Mouse (Mus musculus): Measurements from ENCODE around the gene 1700029I15Rik. TPM values are rescaled to one million over a fixed set of nuclear protein-coding genes. Genes with fewer than 3 reads are reported as not detected.
A peak's percentile ranks its signal among the peaks of the same experiment; 100 is the strongest.

1700029I15Rik gene
- polyA plus RNA-seq, 1 experiment = 3.2 TPM

GRCm38 (mm10) chr2:92360893-92361292 is 21.4 kb upstream of the 1700029I15Rik start:
- WGBS = 35% methylated on average over 12 of the region's 12 CpGs
- TF ChIP-seq CTCF (IDR thresholded peaks at IDR 0.05; ENCODE audit: insufficient read depth, low read length) (no peak), POLR2A (IDR thresholded peaks at IDR 0.05; ENCODE audit: borderline replicate concordance, extremely low read depth, low read depth, low read length) (no peak)
- H3K4me1 ChIP-seq (ENCODE audit: control insufficient read depth, insufficient read depth, low read length) = no peaks in the 10 kb centered on the region
- no peak overlapping the region for H3K4me3 ChIP-seq (replicated peaks; ENCODE audit: extremely low read depth, low read depth, low read length)
- DNase-seq = no peak

GRCm38 (mm10) chr2:92361795-92362194 is 20.5 kb upstream of the 1700029I15Rik start:
- Histone ChIP-seq H3K4me1 (ENCODE audit: control insufficient read depth, insufficient read depth, low read length) (no peaks in the 10 kb centered on the region), H3K4me3 (replicated peaks; ENCODE audit: extremely low read depth, low read depth, low read length) (no peak overlapping the region)
- no peak for TF ChIP-seq CTCF (IDR thresholded peaks at IDR 0.05; ENCODE audit: insufficient read depth, low read length)
- no peak for TF ChIP-seq POLR2A (IDR thresholded peaks at IDR 0.05; ENCODE audit: borderline replicate concordance, extremely low read depth, low read depth, low read length)
- no peak for DNase-seq
- WGBS = 81% methylated on average over 8 of the region's 8 CpGs

- 86% methylated on average over 6 of the region's 6 CpGs for WGBS
These were observed 19.6 kb upstream of the 1700029I15Rik start for GRCm38 (mm10) chr2:92362571-92363228.

DNA sequence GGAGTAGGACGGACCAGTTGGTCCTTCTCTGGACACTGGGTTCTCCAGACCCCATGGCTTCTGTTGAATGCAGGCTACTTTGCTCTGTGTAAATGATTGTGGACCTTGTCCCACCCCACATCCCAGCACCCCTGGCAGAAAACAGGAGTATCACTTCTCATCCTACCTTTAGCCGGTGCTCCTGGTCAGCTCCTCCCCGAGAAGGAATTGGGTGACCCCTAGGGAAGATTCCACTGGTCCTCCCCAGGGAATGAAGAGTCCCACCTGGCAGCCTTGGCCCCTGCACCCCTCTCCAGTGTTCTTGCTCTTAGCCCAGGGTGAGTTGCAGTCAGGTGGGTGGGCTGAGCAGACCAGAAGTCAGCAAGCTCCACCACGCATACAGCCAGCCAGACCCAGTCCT is 18.3 kb upstream of the 1700029I15Rik start:
- WGBS = 82% methylated on average over 4 of the region's 4 CpGs

More at GRCm38 (mm10) chr2:92362571-92363228, 19.6 kb upstream of the 1700029I15Rik start:
- Histone ChIP-seq H3K4me3 (replicated peaks; ENCODE audit: extremely low read depth, low read depth, low read length) (no peak overlapping the region), H3K4me1 (ENCODE audit: control insufficient read depth, insufficient read depth, low read length) (no peaks in the 10 kb centered on the region)
- DNase-seq = no peak
- no peak for TF ChIP-seq POLR2A (IDR thresholded peaks at IDR 0.05; ENCODE audit: borderline replicate concordance, extremely low read depth, low read depth, low read length)
- TF ChIP-seq CTCF (IDR thresholded peaks at IDR 0.05; ENCODE audit: insufficient read depth, low read length) = no peak

DNA sequence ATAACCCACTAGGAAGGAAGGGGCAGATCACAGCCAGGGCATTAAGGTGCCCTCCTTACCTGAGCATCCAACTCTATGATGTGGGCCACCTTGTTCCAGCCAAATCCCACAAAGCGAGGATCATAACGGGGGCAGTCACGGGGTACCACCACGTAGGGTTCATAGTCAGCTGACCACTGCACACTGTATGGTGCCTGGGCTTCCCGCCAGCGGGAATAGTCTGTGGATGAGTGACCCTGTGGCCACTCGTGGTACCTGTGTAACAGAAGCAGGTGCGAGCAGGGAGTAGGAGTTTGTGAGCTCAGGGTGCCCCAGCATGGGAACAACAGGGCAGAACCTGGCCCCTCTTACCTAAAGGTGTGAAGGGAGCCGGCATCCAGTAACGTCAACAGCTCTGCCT is 16.8 kb upstream of the 1700029I15Rik start:
- DNase-seq = no peak
- TF ChIP-seq CTCF (IDR thresholded peaks at IDR 0.05; ENCODE audit: insufficient read depth, low read length) (no peak), POLR2A (IDR thresholded peaks at IDR 0.05; ENCODE audit: borderline replicate concordance, extremely low read depth, low read depth, low read length) (no peak)
- 88% methylated on average over 10 of the region's 10 CpGs for WGBS
- Histone ChIP-seq H3K4me3 (replicated peaks; ENCODE audit: extremely low read depth, low read depth, low read length) (no peak overlapping the region), H3K4me1 (ENCODE audit: control insufficient read depth, insufficient read depth, low read length) (no peaks in the 10 kb centered on the region)

More for the DNA sequence above, 18.3 kb upstream of the 1700029I15Rik start:
- TF ChIP-seq CTCF (IDR thresholded peaks at IDR 0.05; ENCODE audit: insufficient read depth, low read length) (no peak), POLR2A (IDR thresholded peaks at IDR 0.05; ENCODE audit: borderline replicate concordance, extremely low read depth, low read depth, low read length) (no peak)
- H3K4me1 ChIP-seq (ENCODE audit: control insufficient read depth, insufficient read depth, low read length) = no peaks in the 10 kb centered on the region
- no peak overlapping the region for H3K4me3 ChIP-seq (replicated peaks; ENCODE audit: extremely low read depth, low read depth, low read length)
- no peak for DNase-seq

- TF ChIP-seq POLR2A (IDR thresholded peaks at IDR 0.05; ENCODE audit: borderline replicate concordance, extremely low read depth, low read depth, low read length) = no peak
- TF ChIP-seq CTCF (IDR thresholded peaks at IDR 0.05; ENCODE audit: insufficient read depth, low read length) = no peak
- no peak for DNase-seq
- H3K4me1 ChIP-seq (ENCODE audit: control insufficient read depth, insufficient read depth, low read length) = no peaks in the 10 kb centered on the region; the same call in 1 of the 2 replicates
- 27% methylated on average over 20 of the region's 20 CpGs for WGBS
- no peak overlapping the region for H3K4me3 ChIP-seq (replicated peaks; ENCODE audit: extremely low read depth, low read depth, low read length)
These were observed 14.8 kb upstream of the 1700029I15Rik start for GRCm38 (mm10) chr2:92367383-92368029.

GRCm38 (mm10) chr2:92370375-92370774 is 12.0 kb upstream of the 1700029I15Rik start:
- TF ChIP-seq CTCF (IDR thresholded peaks at IDR 0.05; ENCODE audit: insufficient read depth, low read length) = no peak
- no peak for TF ChIP-seq POLR2A (IDR thresholded peaks at IDR 0.05; ENCODE audit: borderline replicate concordance, extremely low read depth, low read depth, low read length)
- DNase-seq = no peak
- 13% methylated on average over 19 of the region's 19 CpGs for WGBS
- Histone ChIP-seq H3K4me3 (replicated peaks; ENCODE audit: extremely low read depth, low read depth, low read length) (peak overlapping the region; percentile 15), H3K4me1 (ENCODE audit: control insufficient read depth, insufficient read depth, low read length) (peaks cover 2% of the 10 kb centered on the region; the same call in 1 of the 2 replicates)

DNA sequence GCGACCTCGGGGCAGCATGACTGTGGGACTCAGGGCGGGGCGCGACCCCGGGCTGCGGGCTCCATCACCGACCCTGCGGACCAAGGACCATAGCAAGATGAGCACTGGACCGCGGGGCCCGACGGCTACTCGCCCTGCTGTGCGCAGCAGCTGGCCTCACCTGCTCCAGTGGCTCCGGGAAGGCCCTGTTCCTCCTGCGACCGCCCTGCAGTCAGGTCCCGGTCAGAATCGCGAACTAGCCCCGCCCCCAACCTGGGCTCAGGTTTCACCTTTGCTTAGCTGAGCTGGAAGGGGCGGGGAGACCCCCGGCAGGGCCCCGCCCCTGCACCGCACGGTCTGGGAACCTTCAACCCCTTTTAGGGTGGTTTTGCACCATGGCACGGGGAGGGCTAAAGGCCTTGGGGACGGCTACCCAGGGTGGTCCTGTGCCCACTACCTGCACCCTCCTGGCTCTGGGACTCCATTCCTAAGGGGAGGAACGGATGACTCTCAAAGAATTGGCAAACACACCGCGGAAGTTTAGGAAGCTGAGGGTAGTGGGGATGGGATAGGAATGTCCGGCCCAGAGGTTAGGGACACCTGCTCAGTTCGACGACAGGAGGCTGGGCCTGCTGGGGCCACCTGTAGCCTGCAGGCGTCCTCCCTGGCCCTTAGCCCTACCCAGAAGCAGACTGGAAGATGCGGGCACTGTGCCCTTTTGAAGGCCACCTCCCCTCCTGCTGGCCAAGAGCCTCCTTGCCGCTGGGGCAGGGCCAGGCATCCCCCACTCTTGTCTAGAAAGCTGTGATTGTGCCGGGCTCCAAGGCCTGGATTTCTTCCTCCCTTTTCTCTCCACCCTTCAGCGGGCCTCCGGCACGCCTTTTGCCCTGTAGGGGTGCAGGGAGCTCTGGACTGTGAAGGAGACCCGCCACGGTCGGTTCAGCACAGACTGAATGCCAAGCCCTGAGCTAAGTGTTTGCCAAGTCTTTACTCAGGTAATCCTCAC is 11.2 kb upstream of the 1700029I15Rik start:
- Histone ChIP-seq H3K4me1 (ENCODE audit: control insufficient read depth, insufficient read depth, low read length) (peaks cover 7% of the 10 kb centered on the region), H3K4me3 (replicated peaks; ENCODE audit: extremely low read depth, low read depth, low read length) (peak overlapping the region; percentile 44)
- WGBS = 8% methylated on average over 45 of the region's 45 CpGs
- TF ChIP-seq CTCF (IDR thresholded peaks at IDR 0.05; ENCODE audit: insufficient read depth, low read length) (no peak), POLR2A (IDR thresholded peaks at IDR 0.05; ENCODE audit: borderline replicate concordance, extremely low read depth, low read depth, low read length) (peak; percentile 49; the same call in 1 of the 2 replicates)
- DNase-seq = peak; percentile 78
